Mouse (Mus musculus): ENCODE measurements at regions not wholly inside any gene's neighbourhood (a gene's known extent, or its start where the extent isn't known, plus 50 kb on each side); places are given as distances from the start of the nearest gene placed in this dataset.

GRCm38 (mm10) chr2:30717566-30718328 is 85.7 kb downstream of the 1700001O22Rik start:
- no peak overlapping the region for H3K4me2 ChIP-seq (ENCODE audit: insufficient read depth, low read depth, poor library complexity, severe bottlenecking)
- dilution Hi-C loops (cut with MboI; ENCODE audit: extremely low pct_ligation_motif_present, extremely low pct_unique_long_range_greater_than_20kb, low sequenced_read_pairs) (no loop called here), in situ Hi-C loops (cut with MboI; ENCODE audit: low pct_ligation_motif_present, low pct_unique_long_range_greater_than_20kb, low sequenced_read_pairs) (loop anchor here (10.0 kb wide), 1 partner anchor 253 kb away; no protein-coding TSS in a partner anchor)
- peaks cover 11 to 31% of the 10 kb centered on the region in 2 experiments for H3K4me1 ChIP-seq (ENCODE audit: control insufficient read depth in 1 of 2, insufficient read depth in 2 of 2)
- no peak overlapping the region for H3K9ac ChIP-seq (ENCODE audit: insufficient read depth, low read depth)
- H3K27ac ChIP-seq (ENCODE audit: insufficient read depth, low read depth): no peak overlapping the region
- H3K9me3 ChIP-seq (replicated peaks; ENCODE audit: low read length): no peaks in the 10 kb centered on the region
- no peaks in the 10 kb centered on the region for H3K36me3 ChIP-seq (replicated peaks in 1 of 2; ENCODE audit: control insufficient read depth in 1 of 2, insufficient read depth in 1 of 2, low read length in 1 of 2)
- H3K79me2 ChIP-seq (replicated peaks; ENCODE audit: control insufficient read depth, extremely low read depth, insufficient read depth, poor library complexity, severe bottlenecking): no peaks in the 10 kb centered on the region
- TF ChIP-seq ETS1 (conservative IDR thresholded peaks at IDR 0.05; ENCODE audit: low read depth, low read length) (no peak), MAX (IDR thresholded peaks at IDR 0.05; ENCODE audit: low read length) (peak; percentile 13; the same call in 1 of the 2 replicates)
- DNase-seq (ENCODE audit: extremely low read depth): no peak
- peaks cover 25% of the 10 kb centered on the region for H3K27me3 ChIP-seq (replicated peaks)
- peak overlapping the region in 1 of 3 experiments; percentile 5 for H3K4me3 ChIP-seq (replicated peaks in 1 of 3; ENCODE audit: low read depth in 2 of 3, low read length in 2 of 3, poor library complexity in 1 of 3)

GRCm38 (mm10) chr2:30716580-30717565 is 86.6 kb downstream of the 1700001O22Rik start:
- H3K9ac ChIP-seq (ENCODE audit: insufficient read depth, low read depth): no peak overlapping the region
- peaks cover 17 to 34% of the 10 kb centered on the region in 2 experiments for H3K4me1 ChIP-seq (ENCODE audit: control insufficient read depth in 1 of 2, insufficient read depth in 2 of 2)
- DNase-seq (ENCODE audit: extremely low read depth): no peak
- no peaks in the 10 kb centered on the region for H3K9me3 ChIP-seq (replicated peaks; ENCODE audit: low read length)
- H3K36me3 ChIP-seq (replicated peaks in 1 of 2; ENCODE audit: control insufficient read depth in 1 of 2, insufficient read depth in 1 of 2, low read length in 1 of 2): no peaks in the 10 kb centered on the region
- in situ Hi-C loops (cut with MboI; ENCODE audit: low pct_ligation_motif_present, low pct_unique_long_range_greater_than_20kb, low sequenced_read_pairs) (loop anchor here (10.0 kb wide), 1 partner anchor 252 kb away; no protein-coding TSS in a partner anchor), dilution Hi-C loops (cut with MboI; ENCODE audit: extremely low pct_ligation_motif_present, extremely low pct_unique_long_range_greater_than_20kb, low sequenced_read_pairs) (no loop called here)
- H3K27me3 ChIP-seq (replicated peaks): peaks cover 25% of the 10 kb centered on the region
- no peaks in the 10 kb centered on the region for H3K79me2 ChIP-seq (replicated peaks; ENCODE audit: control insufficient read depth, extremely low read depth, insufficient read depth, poor library complexity, severe bottlenecking)
- H3K4me2 ChIP-seq (ENCODE audit: insufficient read depth, low read depth, poor library complexity, severe bottlenecking): no peak overlapping the region
- no peak overlapping the region for H3K27ac ChIP-seq (ENCODE audit: insufficient read depth, low read depth)
- no peak overlapping the region for H3K4me3 ChIP-seq (replicated peaks in 1 of 3; ENCODE audit: low read depth in 2 of 3, low read length in 2 of 3, poor library complexity in 1 of 3)
- TF ChIP-seq BHLHE40 (IDR thresholded peaks at IDR 0.05; ENCODE audit: low read depth, low read length) (peak; percentile 65), MYC (IDR thresholded peaks at IDR 0.05; ENCODE audit: low read depth, low read length) (no peak)

- in situ Hi-C loops (cut with MboI; ENCODE audit: low pct_ligation_motif_present, low pct_unique_long_range_greater_than_20kb, low sequenced_read_pairs): loop anchor here (10.0 kb wide), 1 partner anchor 251 kb away; no protein-coding TSS in a partner anchor
- H3K9me3 ChIP-seq (replicated peaks; ENCODE audit: low read length): no peaks in the 10 kb centered on the region
- TF ChIP-seq ZNF384 (IDR thresholded peaks at IDR 0.05; ENCODE audit: low read depth, low read length) (no peak), POLR2AphosphoS2 (IDR thresholded peaks at IDR 0.05; ENCODE audit: low read depth, low read length) (no peak), NELFE (IDR thresholded peaks at IDR 0.05; ENCODE audit: low read depth, low read length) (no peak), SMC3 (IDR thresholded peaks at IDR 0.05; ENCODE audit: low read depth, low read length) (no peak), ETS1 (conservative IDR thresholded peaks at IDR 0.05; ENCODE audit: low read depth, low read length) (no peak), ZC3H11A (IDR thresholded peaks at IDR 0.05; ENCODE audit: low read depth, low read length) (no peak), CHD1 (IDR thresholded peaks at IDR 0.05; ENCODE audit: low read depth, low read length) (no peak), USF1 (IDR thresholded peaks at IDR 0.05; ENCODE audit: low read depth, low read length) (no peak)
- dilution Hi-C loops (cut with MboI; ENCODE audit: extremely low pct_ligation_motif_present, extremely low pct_unique_long_range_greater_than_20kb, low sequenced_read_pairs): no loop called here
- no peak for DNase-seq (ENCODE audit: extremely low read depth)
- no peak overlapping the region for H3K4me3 ChIP-seq (replicated peaks in 1 of 3; ENCODE audit: low read depth in 2 of 3, low read length in 2 of 3, poor library complexity in 1 of 3)
- no peak overlapping the region for H3K9ac ChIP-seq (ENCODE audit: insufficient read depth, low read depth)
- no peak overlapping the region for H3K27ac ChIP-seq (ENCODE audit: insufficient read depth, low read depth)
- no peaks in the 10 kb centered on the region for H3K36me3 ChIP-seq (replicated peaks in 1 of 2; ENCODE audit: control insufficient read depth in 1 of 2, insufficient read depth in 1 of 2, low read length in 1 of 2)
- no peak overlapping the region for H3K4me2 ChIP-seq (ENCODE audit: insufficient read depth, low read depth, poor library complexity, severe bottlenecking)
- no peaks in the 10 kb centered on the region for H3K79me2 ChIP-seq (replicated peaks; ENCODE audit: control insufficient read depth, extremely low read depth, insufficient read depth, poor library complexity, severe bottlenecking)
- H3K27me3 ChIP-seq (replicated peaks): peaks cover 32% of the 10 kb centered on the region
- peaks cover 25 to 41% of the 10 kb centered on the region in 2 experiments for H3K4me1 ChIP-seq (ENCODE audit: control insufficient read depth in 1 of 2, insufficient read depth in 2 of 2)
Measured at GRCm38 (mm10) chr2:30715720-30716310, 87.6 kb downstream of the 1700001O22Rik start.

Measured in CH12.LX (cell line).